Mouse (Mus musculus) liver, postnatal 0 days (tissue): ENCODE measurements around the gene Nectin4.

Experiments
- CTCF ChIP-seq: sonication (generic); IDR thresholded peaks from 2 replicates; pipeline ENCODE4 v1.5.1; 2016; ENCODE audit warnings: antibody characterized with exemption, low read depth
- EP300 ChIP-seq: IDR thresholded peaks from 2 replicates; pipeline ENCODE4 v1.6.1; 2016; ENCODE audit warnings: antibody characterized with exemption, low read depth, mild to moderate bottlenecking

DNA sequence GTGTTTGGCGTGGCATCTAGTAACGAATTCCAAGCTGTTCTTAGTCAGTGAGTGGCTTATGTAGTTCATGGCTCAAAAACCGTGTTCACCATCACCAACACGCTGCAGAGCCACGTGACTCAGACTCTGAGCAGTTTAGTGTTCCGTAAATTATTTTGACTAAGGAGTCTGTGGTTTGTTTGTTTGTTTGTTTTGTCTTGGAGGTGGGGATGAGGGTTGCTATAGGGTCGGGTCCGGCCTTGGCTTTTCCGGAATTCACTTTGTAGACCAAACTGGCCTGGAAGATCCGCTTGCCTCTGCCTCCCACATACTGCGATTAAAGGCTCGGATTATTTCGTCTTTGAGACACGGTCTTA lies 23.8 kb upstream of the Nectin4 start:
- TF ChIP-seq CTCF (no peak), EP300 (no peak)
